Mouse (Mus musculus): ENCODE measurements around the gene Kank4.
"Not testable (repeated sequence)": the region's sequence is repeated elsewhere in the genome, so short reads cannot be mapped to it uniquely, and the experiment has no call there.

Gene Kank4

GRCm38 (mm10) chr4:98826701-98827100 is 9.4 kb upstream of the Kank4 start:
- no peak for DNase-seq

- DNase-seq: not testable (repeated sequence)
Measured at GRCm38 (mm10) chr4:98823740-98824139, 6.4 kb upstream of the Kank4 start, which contains the start of gene I0C0044D17Rik. Gene I0C0044D17Rik (minus strand): TSS chr4:98823840.

GRCm38 (mm10) chr4:98823047-98823446 is 5.7 kb upstream of the Kank4 start:
- DNase-seq: no peak

GRCm38 (mm10) chr4:98822478-98822877 is 5.1 kb upstream of the Kank4 start:
- DNase-seq: no peak

GRCm38 (mm10) chr4:98819216-98819755 is 1.9 kb upstream of the Kank4 start:
- no peak for DNase-seq

- DNase-seq: no peak
Measured at GRCm38 (mm10) chr4:98816807-98817183, 542 bp downstream of the Kank4 start.

GRCm38 (mm10) chr4:98806306-98806705 is 11.0 kb downstream of the Kank4 start:
- DNase-seq: no peak

- DNase-seq: no peak
Measured at GRCm38 (mm10) chr4:98805291-98806048, 11.9 kb downstream of the Kank4 start.

- no peak for DNase-seq
Measured at GRCm38 (mm10) chr4:98804476-98805134, 12.7 kb downstream of the Kank4 start.

- no peak for DNase-seq
Measured at GRCm38 (mm10) chr4:98801775-98802174, 15.6 kb downstream of the Kank4 start.

- no peak for DNase-seq
Measured at GRCm38 (mm10) chr4:98800824-98801223, 16.5 kb downstream of the Kank4 start.

GRCm38 (mm10) chr4:98796591-98797341 is 20.6 kb downstream of the Kank4 start:
- DNase-seq: no peak

GRCm38 (mm10) chr4:98795241-98795640 is 22.1 kb downstream of the Kank4 start:
- no peak for DNase-seq

- DNase-seq: no peak
Measured at GRCm38 (mm10) chr4:98793486-98793885, 23.9 kb downstream of the Kank4 start.

- no peak for DNase-seq
Measured at GRCm38 (mm10) chr4:98790721-98791120, 26.6 kb downstream of the Kank4 start.

- no peak for DNase-seq
Measured at GRCm38 (mm10) chr4:98789861-98790311, 27.5 kb downstream of the Kank4 start.

GRCm38 (mm10) chr4:98789133-98789765 is 28.1 kb downstream of the Kank4 start:
- no peak for DNase-seq

- DNase-seq: no peak
Measured at GRCm38 (mm10) chr4:98786281-98786680, 31.1 kb downstream of the Kank4 start.

- DNase-seq: no peak
Measured at GRCm38 (mm10) chr4:98785851-98786250, 31.5 kb downstream of the Kank4 start.

- DNase-seq: no peak
Measured at GRCm38 (mm10) chr4:98778219-98778618, 39.1 kb downstream of the Kank4 start.

GRCm38 (mm10) chr4:98777464-98777863 is 39.9 kb downstream of the Kank4 start:
- no peak for DNase-seq

- no peak for DNase-seq
Measured at GRCm38 (mm10) chr4:98776721-98777427, 40.5 kb downstream of the Kank4 start.

Measured in right cerebral cortex, adult 18-20 months (tissue).